Mouse (Mus musculus): ENCODE measurements around the gene Zfp184.

Gene Zfp184

GRCm38 (mm10) chr13:22009642-22010041, 64.7 kb downstream of the Zfp184 start, which contains the start of gene Prss16:
Gene Prss16, minus strand, starts transcription at chr13:22009742.
- in situ Hi-C loops (cut with MboI, MseI): loop anchor here in 1 of 2 experiments (5.0 kb wide), 1 partner anchor 42 kb away; no protein-coding TSS in a partner anchor

Data from T-helper 17 cell (primary cell).